Mouse (Mus musculus) liver, embryonic 14.5 days (tissue): ENCODE measurements around the gene Plekhj1. TPM values are rescaled to one million over a fixed set of nuclear protein-coding genes. Genes with fewer than 3 reads are reported as not detected.
A peak's percentile ranks its signal among the peaks of the same experiment; 100 is the strongest.
"Not testable (repeated sequence)": the region's sequence is repeated elsewhere in the genome, so short reads cannot be mapped to it uniquely, and the experiment has no call there.

ENCODE experiments used
- ATAC-seq: fragments of 200-750 bp; cut with Nextera tagmentation; 2 replicates; pipeline ENCODE4 v1.8.0; 2017; ENCODE audit warnings: moderate number of reproducible peaks, mild to moderate bottlenecking, moderate library complexity; ENCODE audit not compliant: insufficient read depth
- DNase-seq, 3 experiments: peaks; one replicate each; pipeline ENCODE4 v3.0.0-alpha.2; 2012 to 2013; ENCODE audit warnings: low read depth in 3 of 3, low spot score in 3 of 3
- H3K27ac ChIP-seq: fragments of 300-500 bp; sonication (generic); 2 replicates; pipeline ENCODE4 v1.5.1; 2014; ENCODE audit warnings: moderate library complexity, mild to moderate bottlenecking, control low read depth, inconsistent platforms
- H3K27me3 ChIP-seq: fragments of 300-500 bp; sonication (generic); 2 replicates; pipeline ENCODE4 v1.6.1; 2014; ENCODE audit warnings: mild to moderate bottlenecking, low read length, moderate library complexity; ENCODE audit not compliant: control insufficient read depth, insufficient read depth
- H3K36me3 ChIP-seq: fragments of 300-500 bp; sonication (generic); replicated peaks from 2 replicates; pipeline ENCODE4 v1.6.1; 2014; ENCODE audit warnings: low read depth; ENCODE audit not compliant: control insufficient read depth, insufficient read depth
- H3K4me1 ChIP-seq, 2 experiments: fragments of 200-500 bp in 1 of 2; fragments of 300-500 bp in 1 of 2; sonication (generic) in 1 of 2; replicated peaks; 2 replicates each; pipeline ENCODE4 v1.6.1; 2012 to 2014; ENCODE audit warnings: antibody characterized with exemption in 1 of 2, inconsistent platforms in 1 of 2, low read length in 1 of 2; ENCODE audit not compliant: control insufficient read depth in 2 of 2, insufficient read depth in 2 of 2
- H3K4me2 ChIP-seq: fragments of 300-500 bp; sonication (generic); 2 replicates; pipeline ENCODE4 v1.6.1; 2014; ENCODE audit warnings: low read depth, mild to moderate bottlenecking, control low read depth, moderate library complexity
- H3K4me3 ChIP-seq, 2 experiments: fragments of 200-500 bp in 1 of 2; fragments of 300-500 bp in 1 of 2; sonication (generic) in 1 of 2; 2 replicates each; pipeline ENCODE4 v1.5.1; 2012 to 2014; ENCODE audit warnings: low read depth in 2 of 2, low read length in 2 of 2, mild to moderate bottlenecking in 2 of 2, control low read depth in 1 of 2, inconsistent platforms in 1 of 2, moderate library complexity in 1 of 2; ENCODE audit not compliant: insufficient read depth in 1 of 2
- H3K9ac ChIP-seq: fragments of 300-500 bp; sonication (generic); replicated peaks from 2 replicates; pipeline ENCODE4 v1.6.1; 2014; ENCODE audit warnings: mild to moderate bottlenecking, control low read depth, moderate library complexity
- H3K9me3 ChIP-seq: fragments of 300-500 bp; sonication (generic); 2 replicates; pipeline ENCODE4 v1.6.1; 2016; ENCODE audit warnings: low read length, mixed read lengths; ENCODE audit not compliant: control insufficient read depth
- CTCF ChIP-seq: IDR thresholded peaks from 2 replicates; pipeline ENCODE4 v1.5.1; 2016; ENCODE audit warnings: antibody characterized with exemption, low read depth, control low read depth
- EP300 ChIP-seq: IDR thresholded peaks from 2 replicates; pipeline ENCODE4 v1.6.1; 2016; ENCODE audit warnings: antibody characterized with exemption, low read depth
- WGBS: fragments of 180-500 bp; shearing (Covaris S2); extraction: QIAGEN DNeasy Blood & Tissue Kit; methylation state at CpG from one replicate; pipeline ENCODE4 v1.1.7; 2014; ENCODE audit not compliant: insufficient replicate concordance; 5-methylcytosine and 5-hydroxymethylcytosine counted together
- polyA plus RNA-seq, 2 experiments: library from polyadenylated mRNA; depleted of rRNA in 1 of 2; stranded (reverse) in 1 of 2; unstranded in 1 of 2; fragments of >200 nt; fragmentation: Nextera tagmentation in 1 of 2; extraction: Ambion mirVana in 1 of 2; gene quantifications; 2 replicates each; pipeline versions ENCODE4 v1.2.1 to v1.2.3; 2012 to 2014

Gene Plekhj1
- polyA plus RNA-seq, 2 experiments: 46.7 to 77.0 TPM

DNA sequence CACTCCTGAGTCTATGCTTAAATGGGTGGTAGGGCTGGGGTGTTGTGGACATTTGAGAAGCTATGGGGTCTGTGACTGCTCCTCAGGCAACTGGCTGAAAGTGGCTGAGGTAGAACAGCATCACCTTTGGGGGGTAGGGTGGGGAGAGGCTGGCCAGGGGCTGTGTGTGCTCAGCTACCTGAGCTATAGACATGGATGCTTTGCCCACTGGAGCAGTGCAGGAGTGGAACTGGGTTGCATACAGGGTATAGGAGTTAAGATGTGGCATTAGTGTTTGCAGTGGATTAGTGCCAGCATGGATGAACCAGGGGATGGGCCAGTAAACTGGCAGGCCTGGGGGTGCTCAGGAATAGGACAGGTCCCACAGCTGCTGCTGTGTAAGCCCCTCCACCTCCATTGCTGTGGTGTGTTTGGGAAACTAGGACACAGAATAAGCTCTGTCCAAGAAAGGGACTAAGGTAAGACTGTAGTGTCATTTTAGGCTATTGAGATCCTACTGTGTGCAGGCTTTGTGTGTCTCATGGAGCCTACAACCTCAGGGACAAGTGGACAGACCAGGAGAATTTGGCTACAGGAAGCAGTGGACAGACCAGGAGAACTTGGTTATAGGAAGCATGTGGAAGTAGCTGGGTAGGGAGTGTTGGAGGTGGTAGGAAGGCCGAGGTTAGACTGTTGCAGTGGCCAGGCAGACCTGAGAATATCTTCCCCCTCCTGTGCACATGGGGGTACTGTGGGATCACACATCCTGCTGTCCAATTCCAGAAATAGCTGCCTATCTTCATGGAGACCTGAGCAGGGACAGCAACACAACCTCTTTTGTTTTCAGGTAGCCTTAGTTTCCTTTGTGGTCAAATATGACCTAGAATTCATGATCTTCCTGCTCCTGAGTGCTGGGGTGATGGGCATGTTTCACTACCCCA lies 31.2 kb upstream of the Plekhj1 start:
- Histone ChIP-seq H3K27me3 (peaks cover 13% of the 10 kb centered on the region), H3K9ac (peak overlapping the region; percentile 9), H3K9me3 (no peaks in the 10 kb centered on the region), H3K4me2 (peak overlapping the region; percentile 8; the same call in 1 of the 2 replicates), H3K4me3 (no peak overlapping the region), H3K27ac (no peak overlapping the region; the same call in 1 of the 2 replicates), H3K36me3 (peaks cover 30% of the 10 kb centered on the region), H3K4me1 (peaks cover 32 to 37% of the 10 kb centered on the region in 2 experiments)
- ATAC-seq (no peak), DNase-seq (no peak)
- WGBS: 20% methylated on average over 1 of the region's 1 CpGs
- TF ChIP-seq CTCF: peak; percentile 13; the same call in 1 of the 2 replicates
- no peak for TF ChIP-seq EP300

DNA sequence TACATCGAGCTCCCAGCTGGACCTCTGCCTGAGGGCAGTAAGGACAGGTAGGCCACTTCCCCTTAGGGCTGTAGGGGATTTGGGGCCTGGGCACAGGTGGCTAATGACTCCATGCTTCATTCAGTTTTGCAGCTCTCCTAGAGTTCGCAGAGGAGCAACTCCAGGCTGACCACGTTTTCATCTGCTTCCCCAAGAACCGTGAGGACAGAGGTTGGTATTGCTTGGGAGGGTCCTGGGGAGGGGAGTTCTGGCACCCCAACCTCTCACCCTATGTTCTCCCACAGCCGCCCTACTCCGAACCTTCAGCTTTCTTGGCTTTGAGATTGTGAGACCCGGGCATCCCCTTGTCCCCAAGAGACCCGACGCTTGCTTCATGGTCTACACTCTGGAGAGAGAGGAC lies 30.2 kb upstream of the Plekhj1 start:
- DNase-seq, H3K9me3 ChIP-seq, H3K9ac ChIP-seq, ATAC-seq, H3K27me3 ChIP-seq, H3K27ac ChIP-seq: not testable (repeated sequence)
- Histone ChIP-seq H3K4me2 (peak overlapping the region; percentile 99), H3K4me3 (peak overlapping the region in 1 of 2 experiments; percentile 93; a peak in 1 of 4 replicates), H3K4me1 (peaks cover 42 to 46% of the 10 kb centered on the region in 2 experiments), H3K36me3 (peaks cover 30% of the 10 kb centered on the region)
- 84% methylated on average over 7 of the region's 9 CpGs for WGBS

DNA sequence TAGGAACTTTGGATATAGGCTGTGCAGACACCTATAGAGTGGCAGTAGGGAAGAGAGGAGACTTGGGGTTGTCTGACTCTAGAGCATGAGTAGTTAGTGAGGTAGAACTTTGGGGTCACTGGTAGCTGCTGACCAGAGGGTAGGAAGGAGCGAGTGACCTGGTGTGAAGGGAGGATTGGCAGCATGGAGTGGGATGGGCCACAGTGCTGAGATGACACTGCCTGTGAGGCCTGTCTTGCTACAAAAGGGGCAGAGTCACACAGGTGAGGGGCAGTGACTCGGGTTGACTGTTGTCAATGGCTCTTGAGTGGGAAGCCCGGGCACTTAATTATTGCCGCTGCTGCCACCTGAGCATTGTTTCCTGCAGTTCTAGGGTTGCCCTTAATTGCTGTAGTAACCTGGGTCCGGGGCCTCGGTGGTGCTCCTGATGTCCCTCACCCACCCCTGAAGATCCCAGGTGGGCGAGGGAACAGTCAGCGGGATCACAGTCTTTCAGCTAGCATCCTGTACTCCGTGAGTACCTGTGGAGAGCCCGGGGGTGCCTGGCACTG lies 29.5 kb upstream of the Plekhj1 start:
- peak overlapping the region; percentile 94 for H3K9ac ChIP-seq
- no peaks in the 10 kb centered on the region; the same call in 1 of the 2 replicates for H3K27me3 ChIP-seq
- peak overlapping the region; percentile 30 for H3K27ac ChIP-seq
- peaks cover 45 to 46% of the 10 kb centered on the region in 2 experiments for H3K4me1 ChIP-seq
- H3K4me2 ChIP-seq: peak overlapping the region; percentile 99
- no peak for TF ChIP-seq CTCF
- no peak for TF ChIP-seq EP300
- 69% methylated on average over 10 of the region's 10 CpGs for WGBS
- H3K4me3 ChIP-seq: peak overlapping the region; percentile 93 to 96
- DNase-seq (no peak), ATAC-seq (no peak)
- peaks cover 30% of the 10 kb centered on the region for H3K36me3 ChIP-seq
- no peaks in the 10 kb centered on the region for H3K9me3 ChIP-seq

DNA sequence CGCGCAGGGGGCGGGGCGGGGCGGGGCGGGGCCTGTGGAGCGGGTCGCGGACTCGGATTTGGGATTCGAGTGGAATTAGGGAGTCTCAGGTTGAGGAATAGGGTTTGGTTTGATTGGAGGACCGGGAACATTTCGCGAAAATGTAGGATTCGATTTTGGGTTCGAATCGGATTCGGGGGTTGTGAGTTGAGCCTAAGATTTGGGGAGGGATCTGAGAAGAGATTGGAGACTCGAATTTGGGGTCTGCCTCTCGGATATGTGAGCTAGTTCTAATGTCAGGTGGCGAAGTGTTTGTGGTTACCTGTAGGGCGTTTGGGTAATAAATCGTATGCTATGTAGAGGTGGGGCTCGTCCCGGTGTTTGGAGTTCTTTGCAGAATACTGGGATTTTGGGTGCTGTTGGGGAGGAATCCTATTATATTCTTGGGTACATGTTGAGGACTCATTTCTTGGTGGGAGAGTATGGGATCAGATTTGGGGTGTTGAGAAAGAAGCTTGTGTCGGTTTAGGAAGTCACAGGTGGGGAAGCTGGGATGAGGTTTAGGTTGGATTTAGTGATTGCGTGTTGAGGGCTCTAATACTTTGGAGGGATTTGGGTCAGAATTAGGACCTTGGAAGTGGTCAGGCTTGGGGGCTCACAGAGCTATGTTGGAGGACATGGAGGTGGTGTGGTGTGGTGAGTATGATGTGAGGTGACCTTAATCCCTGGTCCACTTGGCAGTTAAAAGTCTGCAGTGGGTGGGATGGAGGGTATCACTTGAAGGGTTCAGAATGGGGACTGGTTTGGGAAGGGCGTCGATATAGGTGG lies 28.8 kb upstream of the Plekhj1 start:
- Histone ChIP-seq H3K36me3 (peaks cover 30% of the 10 kb centered on the region), H3K4me1 (peaks cover 48 to 49% of the 10 kb centered on the region in 2 experiments), H3K9me3 (no peaks in the 10 kb centered on the region), H3K4me3 (peak overlapping the region; percentile 93 to 96), H3K4me2 (peak overlapping the region; percentile 99), H3K27me3 (no peaks in the 10 kb centered on the region; the same call in 1 of the 2 replicates), H3K27ac (peak overlapping the region; percentile 90), H3K9ac (peak overlapping the region; percentile 94)
- ATAC-seq (no peak), DNase-seq (no peak)
- 6% methylated on average over 29 of the region's 29 CpGs for WGBS
- TF ChIP-seq CTCF (no peak), EP300 (no peak)
